Mouse (Mus musculus) lung, postnatal 14 days (tissue): ENCODE measurements around the gene Fto.
A peak's percentile ranks its signal among the peaks of the same experiment; 100 is the strongest.

Experiments used
- DNase-seq: peaks from one replicate; pipeline ENCODE4 v3.0.0; 2021

Gene Fto

GRCm38 (mm10) chr8:91711981-91712598 lies 398.8 kb downstream of the Fto start:
- DNase-seq: no peak

GRCm38 (mm10) chr8:91712731-91713569 lies 399.6 kb downstream of the Fto start:
- DNase-seq: no peak

GRCm38 (mm10) chr8:91713677-91714312 lies 400.5 kb downstream of the Fto start:
- no peak for DNase-seq

- DNase-seq: peak; percentile 9
Observed at GRCm38 (mm10) chr8:91714733-91715132, 401.4 kb downstream of the Fto start.

- no peak for DNase-seq
Observed at GRCm38 (mm10) chr8:91715387-91716085, 402.2 kb downstream of the Fto start.
